Mouse (Mus musculus) stomach, embryonic 16.5 days (tissue): ENCODE results near the gene Jarid2. TPM values are rescaled to one million over a fixed set of nuclear protein-coding genes. Genes with fewer than 3 reads are reported as not detected.

Source experiments
- ATAC-seq: fragments of 200-750 bp; cut with Nextera tagmentation; 2 replicates; pipeline ENCODE4 v1.8.0; 2017; ENCODE audit warnings: moderate number of reproducible peaks, moderate TSS enrichment; ENCODE audit not compliant: insufficient read depth, low FRiP score
- H3K27ac ChIP-seq: fragments of 300-500 bp; sonication (generic); 2 replicates; pipeline ENCODE4 v1.5.1; 2014; ENCODE audit warnings: low read length
- H3K27me3 ChIP-seq: fragments of 300-500 bp; sonication (generic); 2 replicates; pipeline ENCODE4 v1.6.1; 2014; ENCODE audit warnings: low read length, control low read depth, mixed read lengths; ENCODE audit not compliant: control insufficient read depth, insufficient read depth
- H3K36me3 ChIP-seq: fragments of 300-500 bp; sonication (generic); 2 replicates; pipeline ENCODE4 v1.6.1; 2014; ENCODE audit warnings: low read length; ENCODE audit not compliant: control insufficient read depth, insufficient read depth
- H3K4me1 ChIP-seq: fragments of 300-500 bp; sonication (generic); 2 replicates; pipeline ENCODE4 v1.6.1; 2014; ENCODE audit warnings: low read length, control low read depth, mixed read lengths; ENCODE audit not compliant: control insufficient read depth, insufficient read depth
- H3K4me2 ChIP-seq: fragments of 300-500 bp; sonication (generic); 2 replicates; pipeline ENCODE4 v1.6.1; 2014; ENCODE audit warnings: low read depth, low read length, mixed read lengths
- H3K4me3 ChIP-seq: fragments of 300-500 bp; sonication (generic); replicated peaks from 2 replicates; pipeline ENCODE4 v1.5.1; 2014; ENCODE audit warnings: mild to moderate bottlenecking, low read length
- H3K9ac ChIP-seq: fragments of 300-500 bp; sonication (generic); 2 replicates; pipeline ENCODE4 v1.6.1; 2014; ENCODE audit warnings: low read length
- H3K9me3 ChIP-seq: fragments of 300-500 bp; sonication (generic); replicated peaks from 2 replicates; pipeline ENCODE4 v1.6.1; 2016; ENCODE audit warnings: low read length, control low read depth; ENCODE audit not compliant: control insufficient read depth
- WGBS: fragments of 180-500 bp; shearing (Covaris S2); extraction: QIAGEN DNeasy Blood & Tissue Kit; methylation state at CpG from one replicate; pipeline ENCODE4 v1.1.7; 2014; 5-methylcytosine and 5-hydroxymethylcytosine counted together
- polyA plus RNA-seq: library from polyadenylated mRNA; unstranded; fragments of >200 nt; fragmentation: Nextera tagmentation; extraction: Ambion mirVana; gene quantifications from 2 replicates; pipeline ENCODE4 v1.2.1, GENCODE M21; 2015

Gene Jarid2
- polyA plus RNA-seq, 1 experiment from 2014 or later = 28.4 TPM

DNA sequence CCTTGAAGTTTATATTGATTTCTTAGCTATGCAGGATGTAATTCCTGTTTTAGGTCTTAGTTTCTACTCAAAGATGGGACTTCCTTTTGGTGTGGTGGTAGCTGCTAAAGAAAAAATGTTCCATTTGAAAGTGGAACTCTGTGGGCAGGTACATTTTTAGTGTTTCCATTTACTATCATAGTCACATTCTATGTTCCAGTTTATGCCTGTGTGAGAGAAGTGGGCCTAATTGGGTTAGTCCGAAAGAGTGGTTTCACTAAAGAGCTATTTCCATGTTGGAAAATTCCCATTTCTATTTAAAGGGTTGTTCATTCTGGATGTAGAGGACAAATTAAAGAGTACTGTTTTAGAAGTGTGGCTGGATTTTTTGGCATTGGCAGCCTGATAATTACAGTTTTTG is 79.0 kb downstream of the Jarid2 start:
- Histone ChIP-seq H3K36me3 (no peaks in the 10 kb centered on the region), H3K4me2 (no peak overlapping the region), H3K9ac (no peak overlapping the region), H3K9me3 (no peaks in the 10 kb centered on the region), H3K4me3 (no peak overlapping the region), H3K27me3 (no peaks in the 10 kb centered on the region), H3K27ac (no peak overlapping the region), H3K4me1 (peaks cover 3% of the 10 kb centered on the region; the same call in 1 of the 2 replicates)
- WGBS = 92% methylated on average over 1 of the region's 1 CpGs
- ATAC-seq = no peak

DNA sequence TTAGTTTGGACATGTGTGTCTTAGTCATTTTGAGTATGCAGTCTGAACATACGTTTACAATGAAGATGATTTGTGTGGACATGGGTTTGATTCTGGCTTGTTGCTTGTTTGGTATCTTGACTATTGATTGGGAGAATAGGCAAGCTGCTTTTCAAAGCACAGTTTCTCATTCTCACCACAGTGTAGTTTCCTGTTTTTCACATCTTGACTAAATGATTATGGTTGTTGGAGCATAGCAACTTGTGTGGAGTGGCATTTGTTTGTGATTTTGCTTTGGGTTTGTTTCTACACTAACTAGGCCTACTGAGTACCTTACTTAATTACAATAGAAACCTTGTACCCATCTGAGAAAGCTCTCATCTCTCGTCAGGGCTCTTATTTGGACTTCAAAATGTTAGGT is 81.7 kb downstream of the Jarid2 start:
- Histone ChIP-seq H3K9ac (no peak overlapping the region), H3K4me3 (no peak overlapping the region), H3K9me3 (no peaks in the 10 kb centered on the region), H3K36me3 (no peaks in the 10 kb centered on the region), H3K4me1 (peaks cover 5% of the 10 kb centered on the region), H3K27me3 (no peaks in the 10 kb centered on the region), H3K27ac (no peak overlapping the region), H3K4me2 (no peak overlapping the region)
- ATAC-seq = no peak
- WGBS = 71% methylated on average over 2 of the region's 2 CpGs

DNA sequence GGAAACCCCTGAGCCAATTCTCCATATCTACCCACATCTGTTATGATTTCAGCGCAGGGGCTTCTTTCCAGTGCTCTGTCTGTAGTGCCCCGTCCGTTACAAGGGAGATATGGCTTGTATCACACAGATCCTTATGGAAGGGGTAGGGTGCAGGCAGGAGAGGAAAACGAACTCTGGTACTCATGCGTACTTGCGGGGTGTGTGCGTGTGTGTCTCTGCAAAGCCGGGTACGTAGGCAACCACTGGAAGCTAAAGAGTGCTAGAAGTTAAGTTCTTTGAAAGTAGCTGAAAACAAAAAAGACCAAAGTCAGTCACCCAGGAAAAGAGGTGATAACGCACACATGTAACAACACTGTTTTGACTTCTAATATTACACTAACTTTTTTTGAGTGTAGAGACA is 82.3 kb downstream of the Jarid2 start:
- Histone ChIP-seq H3K4me1 (peaks cover 5% of the 10 kb centered on the region), H3K36me3 (no peaks in the 10 kb centered on the region), H3K27me3 (no peaks in the 10 kb centered on the region), H3K9ac (no peak overlapping the region), H3K27ac (no peak overlapping the region), H3K4me3 (no peak overlapping the region), H3K4me2 (no peak overlapping the region), H3K9me3 (no peaks in the 10 kb centered on the region)
- no peak for ATAC-seq
- 82% methylated on average over 10 of the region's 10 CpGs for WGBS

DNA sequence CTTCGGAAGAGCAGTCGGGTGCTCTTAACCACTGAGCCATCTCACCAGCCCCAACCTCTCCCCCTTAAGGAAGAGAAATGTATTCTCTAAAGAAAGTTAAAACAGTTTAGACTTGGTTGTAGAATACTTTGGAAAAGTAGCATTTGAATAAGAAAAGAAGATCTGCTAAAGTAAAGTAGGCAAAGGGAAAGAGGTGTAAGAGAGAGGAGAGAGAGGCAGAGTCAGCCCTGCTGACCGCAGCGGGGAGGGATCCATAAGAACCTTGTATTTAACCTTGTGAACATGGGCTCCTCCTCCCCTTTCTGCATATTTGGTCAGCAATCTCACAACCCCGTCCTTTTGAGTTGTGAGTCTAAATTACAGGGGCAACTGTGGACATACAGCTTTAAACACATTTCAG is 83.1 kb downstream of the Jarid2 start:
- Histone ChIP-seq H3K27ac (no peak overlapping the region), H3K4me1 (peaks cover 5% of the 10 kb centered on the region; the same call in 1 of the 2 replicates), H3K36me3 (no peaks in the 10 kb centered on the region), H3K9ac (no peak overlapping the region), H3K9me3 (no peaks in the 10 kb centered on the region), H3K4me3 (no peak overlapping the region), H3K27me3 (no peaks in the 10 kb centered on the region), H3K4me2 (no peak overlapping the region)
- 73% methylated on average over 5 of the region's 5 CpGs for WGBS
- no peak for ATAC-seq

DNA sequence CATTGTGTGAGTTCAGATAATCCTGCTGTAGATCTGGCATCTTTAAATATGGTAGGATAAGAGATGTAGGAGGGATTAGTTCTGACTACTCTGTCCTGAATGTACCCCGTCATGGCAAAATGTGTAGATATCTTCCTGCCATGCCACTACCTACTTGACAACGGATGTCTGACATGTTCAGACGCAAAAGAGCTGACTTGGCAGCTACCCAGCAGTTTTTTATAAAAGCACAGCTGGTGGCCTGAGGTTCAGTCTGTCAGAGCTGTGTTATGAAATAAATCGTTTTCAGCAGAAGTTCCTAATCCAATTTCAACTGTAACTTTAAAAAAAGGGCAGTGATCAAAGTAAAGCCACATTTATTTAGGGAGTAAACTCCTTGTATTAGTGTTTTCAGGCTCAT is 90.1 kb downstream of the Jarid2 start:
- peaks cover 16% of the 10 kb centered on the region for H3K4me1 ChIP-seq
- ATAC-seq = peak; percentile 40; the same call in 1 of the 2 replicates
- no peak overlapping the region for H3K4me3 ChIP-seq
- H3K27me3 ChIP-seq = no peaks in the 10 kb centered on the region
- H3K9ac ChIP-seq = no peak overlapping the region
- H3K9me3 ChIP-seq = no peaks in the 10 kb centered on the region
- no peak overlapping the region for H3K4me2 ChIP-seq
- 10% methylated on average over 4 of the region's 4 CpGs for WGBS
- H3K27ac ChIP-seq = no peak overlapping the region
- no peaks in the 10 kb centered on the region for H3K36me3 ChIP-seq

DNA sequence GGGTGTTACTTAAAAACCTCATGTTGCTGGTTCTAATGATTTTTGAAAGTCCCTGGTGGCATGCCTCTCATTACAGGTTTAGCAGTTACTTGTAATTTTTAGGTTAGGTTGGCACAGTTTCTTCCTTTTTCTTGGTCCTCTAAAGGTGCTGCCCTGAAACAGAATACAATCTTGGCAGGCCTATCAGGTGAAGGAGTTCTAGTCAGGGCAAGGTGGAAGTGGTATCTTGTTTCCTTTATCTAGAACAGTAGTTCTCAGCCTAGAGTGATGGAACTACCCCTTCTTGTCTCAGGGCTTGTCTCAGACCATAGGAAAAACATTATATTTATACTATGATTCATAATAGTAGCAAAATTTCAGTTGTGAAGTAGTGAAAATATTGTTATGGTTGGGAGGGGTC is 93.3 kb downstream of the Jarid2 start:
- Histone ChIP-seq H3K27me3 (no peaks in the 10 kb centered on the region), H3K9ac (no peak overlapping the region)

DNA sequence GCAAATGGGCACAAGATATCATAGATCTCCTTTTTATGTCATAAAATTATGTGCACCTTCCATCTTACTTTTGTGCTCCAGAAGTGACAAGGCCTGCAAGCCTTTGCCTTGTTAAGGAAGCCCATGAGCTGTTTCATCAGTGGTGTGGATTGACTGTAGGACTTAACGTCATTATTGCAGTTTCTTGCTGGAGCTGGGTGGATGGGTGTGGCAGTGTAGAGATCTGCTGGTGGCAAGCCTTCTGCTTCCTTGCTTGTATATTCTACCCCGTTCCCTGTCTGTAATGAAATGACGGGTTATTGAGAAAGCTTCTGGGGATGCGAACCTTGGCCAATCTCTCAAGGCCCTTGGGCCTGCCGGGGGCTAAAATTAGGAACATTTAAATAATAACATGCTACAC is 99.6 kb downstream of the Jarid2 start:
- ATAC-seq = no peak
- 81% methylated on average over 5 of the region's 5 CpGs for WGBS
- Histone ChIP-seq H3K9ac (no peak overlapping the region), H3K4me1 (no peaks in the 10 kb centered on the region), H3K4me3 (no peak overlapping the region), H3K36me3 (no peaks in the 10 kb centered on the region), H3K27me3 (no peaks in the 10 kb centered on the region), H3K27ac (no peak overlapping the region), H3K9me3 (no peaks in the 10 kb centered on the region), H3K4me2 (no peak overlapping the region)

More for the DNA sequence above, 93.3 kb downstream of the Jarid2 start:
- no peak for ATAC-seq
- no peak overlapping the region for H3K4me2 ChIP-seq
- no peak overlapping the region for H3K27ac ChIP-seq
- H3K9me3 ChIP-seq = no peaks in the 10 kb centered on the region
- H3K4me3 ChIP-seq = no peak overlapping the region
- peaks cover 11% of the 10 kb centered on the region for H3K4me1 ChIP-seq
- H3K36me3 ChIP-seq = no peaks in the 10 kb centered on the region

DNA sequence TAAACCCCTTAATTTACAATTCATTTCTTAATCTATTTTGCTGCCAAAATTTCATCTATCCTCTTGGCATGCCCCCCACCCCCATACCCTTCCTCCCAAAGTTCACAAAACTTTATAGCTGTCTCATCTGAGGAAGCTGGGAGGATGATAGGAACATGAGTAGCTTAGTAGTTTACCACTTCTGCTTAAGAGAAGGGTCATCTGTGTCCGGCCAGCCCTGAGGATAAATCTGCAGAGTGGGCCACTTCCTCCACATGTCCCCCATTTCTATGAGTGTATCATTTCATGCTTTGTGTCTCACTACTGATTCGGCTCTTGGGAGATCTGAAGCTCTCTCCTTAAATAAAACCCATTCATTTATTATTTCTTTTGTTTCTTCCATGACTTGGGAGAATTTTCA is 102.8 kb downstream of the Jarid2 start:
- Histone ChIP-seq H3K4me1 (no peaks in the 10 kb centered on the region), H3K27me3 (no peaks in the 10 kb centered on the region), H3K4me3 (no peak overlapping the region), H3K9ac (no peak overlapping the region), H3K9me3 (no peaks in the 10 kb centered on the region), H3K4me2 (no peak overlapping the region), H3K27ac (no peak overlapping the region), H3K36me3 (no peaks in the 10 kb centered on the region)
- ATAC-seq = no peak
- WGBS = 87% methylated on average over 2 of the region's 2 CpGs

DNA sequence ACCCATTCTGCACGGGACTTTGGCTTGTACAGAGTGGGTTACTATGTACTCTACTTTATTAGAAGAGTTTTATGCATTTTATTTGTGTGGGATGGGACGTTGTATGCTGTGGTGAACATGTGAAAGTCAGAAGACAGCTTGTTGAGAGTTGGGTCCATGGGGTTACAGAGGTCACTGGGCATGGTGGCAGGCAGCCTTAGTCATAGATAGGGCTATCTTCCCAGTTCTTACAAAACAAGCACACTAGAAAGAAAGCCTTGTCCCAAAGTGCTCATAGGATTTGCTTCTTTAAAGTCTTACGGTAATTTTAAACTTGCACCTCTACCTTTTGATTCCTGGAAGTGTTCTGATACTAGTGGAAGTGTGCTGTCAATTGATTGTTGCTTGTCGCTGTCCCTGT is 103.6 kb downstream of the Jarid2 start:
- no peaks in the 10 kb centered on the region for H3K4me1 ChIP-seq
- H3K4me3 ChIP-seq = no peak overlapping the region
- no peak overlapping the region for H3K27ac ChIP-seq
- 85% methylated on average over 4 of the region's 4 CpGs for WGBS
- H3K36me3 ChIP-seq = no peaks in the 10 kb centered on the region
- no peak overlapping the region for H3K9ac ChIP-seq
- no peak for ATAC-seq
- no peaks in the 10 kb centered on the region for H3K9me3 ChIP-seq
- no peaks in the 10 kb centered on the region for H3K27me3 ChIP-seq
- H3K4me2 ChIP-seq = no peak overlapping the region

DNA sequence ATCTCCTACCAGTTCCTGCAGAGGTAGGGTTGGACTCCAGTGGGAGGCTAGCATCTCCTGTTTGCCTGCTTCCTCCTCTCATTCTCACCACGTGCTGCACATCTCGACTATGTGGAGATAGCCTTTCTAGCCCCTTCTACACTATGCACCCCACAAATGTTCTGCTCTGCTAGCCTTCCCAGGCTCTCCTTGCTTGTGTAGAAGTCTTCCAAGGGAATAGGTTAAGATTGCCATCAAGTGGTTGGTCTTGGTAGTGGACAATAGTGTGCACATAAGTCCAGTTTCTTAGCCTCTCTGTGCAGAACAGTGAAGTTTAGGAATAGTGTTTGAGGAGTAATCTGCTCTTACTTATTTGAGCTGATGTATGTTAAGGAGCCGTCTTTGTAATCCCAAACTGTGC is 104.1 kb downstream of the Jarid2 start:
- no peak overlapping the region for H3K27ac ChIP-seq
- no peak overlapping the region for H3K9ac ChIP-seq
- ATAC-seq = peak; percentile 44; the same call in 1 of the 2 replicates
- no peaks in the 10 kb centered on the region for H3K4me1 ChIP-seq
- no peak overlapping the region for H3K4me2 ChIP-seq
- no peak overlapping the region for H3K4me3 ChIP-seq
- H3K9me3 ChIP-seq = no peaks in the 10 kb centered on the region
- H3K36me3 ChIP-seq = no peaks in the 10 kb centered on the region
- WGBS = 41% methylated on average over 3 of the region's 3 CpGs
- no peaks in the 10 kb centered on the region for H3K27me3 ChIP-seq
